Mouse (Mus musculus) adrenal gland, postnatal 25 days (tissue): ENCODE measurements around the gene Cyth3. TPM values are rescaled to one million over a fixed set of nuclear protein-coding genes. Genes with fewer than 3 reads are reported as not detected.

Experiments
- DNase-seq: peaks from one replicate; pipeline ENCODE4 v3.0.0; 2021; ENCODE audit warnings: mixed read lengths
- total RNA-seq: library from RNA; stranded (reverse); gene quantifications from 2 replicates; pipeline ENCODE4 v1.2.3, GENCODE M21; 2021

Gene Cyth3
- total RNA-seq, 1 experiment from 2014 or later = 193 TPM

GRCm38 (mm10) chr5:143616116-143616515 lies 6.1 kb upstream of the Cyth3 start:
- DNase-seq = no peak

GRCm38 (mm10) chr5:143616657-143617329 lies 5.5 kb upstream of the Cyth3 start:
- no peak for DNase-seq

DNA sequence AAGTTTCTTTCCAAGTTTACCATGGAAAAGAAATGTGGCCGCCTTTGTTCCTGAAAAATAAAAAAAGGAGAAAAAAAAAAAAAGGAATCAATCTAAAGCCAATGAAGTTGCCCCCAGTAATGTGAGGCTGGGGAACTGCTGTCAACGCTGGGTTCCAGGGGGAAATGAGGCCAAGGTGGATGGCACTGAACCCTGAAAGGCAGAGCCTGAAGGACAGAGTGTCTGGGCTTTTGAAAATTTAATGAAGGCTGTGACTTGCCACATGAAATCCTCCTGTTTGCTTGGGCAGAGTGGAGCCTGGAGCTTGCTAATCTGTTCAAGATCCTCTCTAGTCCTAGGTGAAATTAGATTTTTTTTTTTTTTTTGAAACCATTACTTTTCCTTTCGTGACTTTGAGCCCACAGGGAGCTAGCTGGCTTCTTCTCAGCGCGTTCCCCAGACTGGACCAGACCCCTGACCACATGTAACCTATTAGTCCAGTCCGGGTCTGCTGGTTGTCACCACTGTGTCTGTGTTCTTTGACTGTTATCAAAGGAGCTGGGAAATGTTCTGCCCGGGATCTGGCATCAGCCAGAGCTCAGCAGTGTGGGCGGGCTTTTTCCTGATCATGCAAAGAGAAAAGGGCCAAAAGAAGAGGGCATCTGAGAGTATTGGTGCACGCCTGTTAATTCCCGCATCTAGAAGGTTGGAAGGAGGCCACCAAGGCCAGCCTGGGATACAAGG lies 4.6 kb upstream of the Cyth3 start:
- DNase-seq = no peak

GRCm38 (mm10) chr5:143618585-143618984 lies 3.7 kb upstream of the Cyth3 start:
- no peak for DNase-seq

DNA sequence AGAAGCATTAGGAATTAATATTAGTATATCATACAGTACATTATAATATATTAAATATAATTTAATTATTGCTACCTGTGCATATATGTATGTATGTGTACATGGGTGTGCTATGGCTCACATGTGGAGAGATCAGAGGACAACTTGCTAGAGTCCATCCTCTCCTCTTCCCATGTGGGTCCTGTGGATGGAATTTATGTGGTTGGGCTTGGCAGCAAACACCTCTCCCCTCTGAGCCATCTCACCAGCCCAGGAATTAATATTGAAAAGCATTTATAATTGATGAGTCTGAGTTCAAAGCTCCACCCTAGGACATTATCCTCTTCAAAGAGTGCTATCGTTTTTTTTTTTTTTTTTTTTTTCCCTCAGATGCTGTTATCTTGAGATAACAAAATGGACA lies 2.1 kb upstream of the Cyth3 start:
- no peak for DNase-seq

GRCm38 (mm10) chr5:143620941-143621340 lies 1.3 kb upstream of the Cyth3 start:
- peak; percentile 90 for DNase-seq

GRCm38 (mm10) chr5:143622623-143623150 lies 440 bp downstream of the Cyth3 start:
- DNase-seq = no peak

DNA sequence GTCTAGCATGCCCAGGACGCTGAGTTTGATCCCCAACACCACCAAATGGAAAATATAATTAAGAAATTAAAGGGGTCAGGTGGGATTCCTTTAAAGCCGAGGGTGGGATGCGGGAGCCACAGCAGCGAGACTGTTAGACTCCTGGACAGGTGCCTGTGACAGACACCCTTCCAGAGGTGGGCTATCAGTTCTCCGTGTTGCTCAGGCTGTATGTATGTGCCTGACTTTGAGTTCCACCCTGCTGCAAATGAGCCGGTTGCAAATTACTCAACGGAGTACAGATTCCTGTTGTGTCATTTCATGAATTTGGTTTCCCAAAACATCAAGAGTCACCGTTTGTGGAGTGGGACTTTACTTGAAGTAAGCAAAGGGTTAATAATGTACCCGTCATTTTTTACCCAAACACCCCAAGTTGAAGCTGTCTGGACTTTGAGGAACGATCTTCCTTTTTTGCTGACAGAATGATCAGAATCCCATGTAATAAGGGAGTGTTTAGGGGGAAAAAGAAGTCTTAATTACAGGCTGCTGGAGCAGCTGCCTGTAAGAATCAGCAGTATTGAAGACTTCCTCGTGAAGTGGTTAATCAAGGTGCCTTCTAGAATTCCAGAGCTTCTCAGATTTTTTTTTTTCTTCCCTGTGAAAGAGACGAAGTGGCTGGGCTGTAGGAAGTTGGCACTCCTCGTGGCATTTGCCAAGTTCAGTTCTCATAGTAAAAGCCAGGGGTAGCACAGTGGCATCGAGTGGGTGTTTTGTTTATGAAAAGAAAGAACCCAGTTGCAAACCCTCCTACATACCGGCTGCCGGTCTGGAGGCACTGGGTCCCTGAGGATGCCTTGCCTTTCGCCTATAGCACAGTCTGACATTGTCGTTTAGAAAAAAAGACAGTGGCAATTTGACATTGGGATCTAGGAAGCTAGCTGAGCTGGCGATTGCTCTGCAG lies 1.4 kb downstream of the Cyth3 start:
- no peak for DNase-seq

DNA sequence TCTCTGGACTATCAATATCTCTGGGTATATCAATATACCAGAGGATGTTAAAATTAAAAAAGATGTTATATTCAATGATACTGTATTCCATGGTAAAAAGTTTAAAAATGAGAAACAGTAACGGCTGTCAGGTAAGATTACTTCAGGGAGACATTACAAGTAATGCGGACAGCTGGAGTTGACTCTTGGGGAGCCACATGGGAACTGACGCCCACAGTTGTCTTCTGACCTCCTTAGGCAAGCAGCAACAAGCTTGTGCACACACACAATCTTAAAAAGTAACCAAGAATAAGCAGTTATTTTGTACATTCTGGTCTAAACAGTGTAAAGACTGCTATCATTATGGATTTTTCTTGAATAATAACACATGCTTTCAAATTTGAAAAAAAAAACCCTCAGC lies 2.2 kb downstream of the Cyth3 start:
- DNase-seq = no peak

GRCm38 (mm10) chr5:143625497-143625896 lies 3.2 kb downstream of the Cyth3 start:
- peak; percentile 56 for DNase-seq

- DNase-seq = no peak
These were observed 3.8 kb downstream of the Cyth3 start for GRCm38 (mm10) chr5:143625940-143626588.

DNA sequence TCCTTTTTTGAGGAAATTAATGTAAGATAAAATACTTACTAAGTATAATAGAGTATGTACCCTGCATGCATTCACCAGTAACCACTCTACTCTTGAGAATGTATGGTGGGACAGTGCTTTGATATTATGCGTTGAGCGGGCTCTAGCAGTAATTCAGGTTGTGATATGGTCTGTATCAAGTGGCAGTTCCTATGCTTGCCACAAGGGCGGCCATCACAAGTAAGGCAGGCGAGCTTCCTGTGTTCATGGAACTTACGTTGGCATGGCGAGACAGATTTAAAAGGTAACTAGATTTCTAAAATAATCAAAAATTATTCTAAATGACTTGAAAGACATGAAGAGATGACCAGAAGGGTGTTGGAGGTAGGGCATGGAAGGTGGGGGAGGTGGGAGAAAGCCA lies 5.3 kb downstream of the Cyth3 start:
- no peak for DNase-seq

DNA sequence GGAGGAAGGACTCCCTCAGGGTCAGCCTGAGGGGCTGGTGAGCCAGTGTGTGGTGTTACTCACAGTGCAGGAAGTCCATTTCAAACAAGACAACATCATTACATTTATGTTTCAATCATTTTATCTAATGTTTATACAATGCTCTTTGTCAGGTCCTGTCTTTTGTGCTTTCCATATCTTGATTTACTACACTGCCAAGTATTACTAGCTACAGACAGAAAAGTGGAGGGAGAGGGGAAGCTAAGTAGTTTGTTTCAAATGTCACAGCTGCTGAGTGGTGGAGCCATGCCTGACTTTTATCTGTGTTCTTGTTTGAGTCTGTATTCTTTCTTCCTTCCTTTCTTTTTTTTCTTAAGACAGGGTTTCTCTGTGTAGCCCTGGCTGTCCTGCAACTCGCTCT lies 5.7 kb downstream of the Cyth3 start:
- DNase-seq = no peak

GRCm38 (mm10) chr5:143629686-143630085 lies 7.4 kb downstream of the Cyth3 start:
- DNase-seq = no peak

- DNase-seq = no peak
These were observed 8.0 kb downstream of the Cyth3 start for GRCm38 (mm10) chr5:143630214-143630613.

GRCm38 (mm10) chr5:143630738-143631137 lies 8.5 kb downstream of the Cyth3 start:
- no peak for DNase-seq

DNA sequence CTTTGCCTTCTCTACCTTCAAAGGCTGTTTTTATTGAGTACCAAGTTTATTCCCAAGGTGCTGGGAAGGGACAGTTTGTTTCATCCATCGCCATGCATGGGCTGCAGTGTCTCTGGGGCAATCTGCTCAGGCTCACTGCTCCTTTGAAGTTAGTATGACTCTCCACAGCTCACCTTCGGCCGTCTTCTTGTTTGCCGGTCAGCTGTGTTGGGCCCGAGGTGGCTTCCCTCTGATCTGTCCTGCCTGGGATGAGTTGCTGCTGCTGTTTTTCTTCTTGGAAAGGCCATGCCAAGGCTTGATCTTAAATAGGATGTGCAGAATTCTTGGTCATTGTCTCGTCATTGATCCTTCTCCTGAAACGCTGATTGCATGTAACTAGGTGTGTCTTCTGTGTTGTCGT lies 9.3 kb downstream of the Cyth3 start:
- no peak for DNase-seq

DNA sequence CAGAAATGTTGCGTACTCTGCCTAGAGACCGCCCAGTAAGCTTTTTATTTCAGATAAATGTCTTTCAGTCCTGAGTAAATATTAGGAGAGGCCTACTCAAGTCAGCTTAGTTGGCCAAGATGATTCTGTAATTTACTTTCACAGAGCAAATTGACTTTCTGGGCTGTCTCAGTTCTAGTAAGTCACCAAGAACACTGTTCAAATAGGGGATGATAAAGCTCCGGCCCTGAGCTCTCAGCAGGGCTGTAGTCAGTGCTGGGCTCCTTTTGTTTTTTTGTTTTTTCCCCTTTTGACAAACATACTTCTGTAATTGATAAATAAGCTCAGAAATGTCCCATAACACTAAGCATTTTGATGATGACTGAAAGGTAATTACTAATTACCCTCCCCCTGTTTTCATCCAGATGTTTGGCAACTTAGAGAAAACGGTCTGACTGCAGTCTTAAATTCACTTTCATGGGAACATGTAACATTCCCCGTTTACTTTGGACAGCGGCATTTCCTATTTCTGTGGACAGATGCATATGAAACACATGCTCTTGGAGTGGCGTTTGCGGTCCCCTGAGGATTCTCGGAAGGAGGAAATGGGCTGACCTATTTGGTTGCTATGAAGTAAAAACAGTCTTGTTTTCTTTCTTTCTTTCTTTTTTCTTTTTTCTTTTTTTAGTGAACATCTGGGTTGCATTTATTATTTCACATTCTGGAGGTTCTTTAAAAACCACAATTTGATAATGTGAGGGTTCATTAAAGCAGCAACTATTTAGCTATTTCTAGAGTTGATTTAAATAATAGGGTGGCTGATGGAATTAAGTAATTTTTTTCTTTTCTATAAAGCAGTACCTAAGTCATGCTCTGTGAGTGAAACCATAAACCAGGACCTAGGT lies 10.7 kb downstream of the Cyth3 start:
- DNase-seq = no peak

GRCm38 (mm10) chr5:143633558-143633871 lies 11.3 kb downstream of the Cyth3 start:
- no peak for DNase-seq

DNA sequence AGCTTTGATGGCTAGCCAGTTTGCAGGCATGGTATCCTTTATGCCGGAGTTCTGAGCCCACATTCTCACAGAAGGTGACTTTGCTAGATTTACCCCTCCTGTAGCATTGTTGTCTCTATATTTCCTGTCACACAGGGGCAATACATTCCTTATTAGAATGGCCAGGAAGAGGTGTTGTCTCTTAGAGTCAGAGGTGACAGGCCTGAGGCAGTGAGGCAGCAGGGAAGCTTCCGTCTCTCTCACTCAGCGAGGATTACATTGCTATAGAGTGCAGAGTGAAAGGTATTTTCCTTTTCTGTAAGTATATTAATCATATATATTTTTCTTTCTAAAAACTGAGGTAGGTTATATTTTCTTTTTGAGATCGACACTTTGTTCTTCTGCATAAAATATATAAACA lies 11.6 kb downstream of the Cyth3 start:
- DNase-seq = no peak

GRCm38 (mm10) chr5:143634550-143635112 lies 12.4 kb downstream of the Cyth3 start:
- no peak for DNase-seq
